Mouse (Mus musculus): ENCODE measurements at regions not wholly inside any gene's neighbourhood (a gene's known extent, or its start where the extent isn't known, plus 50 kb on each side); places are given as distances from the start of the nearest gene placed in this dataset.
"Not testable (repeated sequence)": the region's sequence is repeated elsewhere in the genome, so short reads cannot be mapped to it uniquely, and the experiment has no call there.

DNA sequence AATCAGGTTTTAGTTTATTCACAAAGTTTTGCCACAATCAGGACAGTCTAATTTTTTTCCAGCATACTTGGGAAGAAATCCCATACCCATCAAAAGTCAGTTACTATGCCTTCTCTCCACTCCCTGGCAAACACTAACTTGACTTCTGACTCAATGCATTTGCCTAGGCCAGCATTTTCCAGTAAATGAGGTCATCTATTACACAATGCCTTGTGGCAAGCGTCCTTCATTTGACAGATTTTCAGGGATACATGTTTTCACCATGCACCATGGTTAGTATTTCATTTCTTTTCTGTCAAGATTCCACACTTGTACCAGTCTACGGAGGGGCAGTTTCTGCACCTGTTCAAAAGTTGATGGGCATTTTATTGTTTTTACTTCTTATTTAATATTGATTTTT lies 88.4 kb upstream of the Slc2a12 start:
- intact Hi-C loops (cut with DNase I): not testable (repeated sequence)

DNA sequence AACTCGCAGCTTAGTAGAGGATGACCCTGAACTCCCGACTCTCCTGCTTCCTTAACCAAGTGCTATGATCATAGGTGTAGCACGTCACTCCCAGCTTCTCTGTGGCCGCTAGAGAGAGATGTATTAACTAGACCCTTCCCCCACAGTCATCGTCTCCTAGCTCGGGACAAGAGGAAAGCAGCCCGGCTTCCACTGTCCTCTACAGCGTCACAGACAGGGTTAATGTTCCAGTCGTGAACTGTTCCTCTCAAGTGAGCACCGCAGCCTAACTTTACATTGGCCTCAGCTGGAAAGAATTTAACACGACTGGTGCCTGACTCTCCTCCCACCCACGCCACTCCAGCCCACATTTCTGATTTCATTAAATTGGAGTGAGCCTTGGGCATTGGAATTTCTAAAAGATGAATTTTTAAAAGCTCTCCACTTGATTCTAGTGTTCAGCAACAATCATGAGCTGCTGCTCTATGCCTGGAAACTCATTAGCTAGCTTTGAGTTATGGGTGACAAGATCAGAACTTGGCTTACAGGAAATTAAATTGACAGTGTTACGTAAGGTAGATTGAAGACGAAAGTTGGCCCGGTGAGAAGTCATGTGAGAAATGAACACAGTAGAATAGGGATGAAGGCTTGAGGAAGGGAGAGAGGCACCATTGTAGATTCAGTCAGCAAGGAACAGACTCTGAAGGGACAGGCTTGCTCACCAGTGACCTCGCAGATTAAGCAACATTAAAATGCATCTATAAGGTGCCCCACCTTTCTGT lies 75.4 kb upstream of the Slc2a12 start:
- DNase-seq (ENCODE audit: low spot score); intact Hi-C loops (cut with DNase I): not testable (repeated sequence)

More for the DNA sequence above, 88.4 kb upstream of the Slc2a12 start:
- DNase-seq (ENCODE audit: low spot score): not testable (repeated sequence)

DNA sequence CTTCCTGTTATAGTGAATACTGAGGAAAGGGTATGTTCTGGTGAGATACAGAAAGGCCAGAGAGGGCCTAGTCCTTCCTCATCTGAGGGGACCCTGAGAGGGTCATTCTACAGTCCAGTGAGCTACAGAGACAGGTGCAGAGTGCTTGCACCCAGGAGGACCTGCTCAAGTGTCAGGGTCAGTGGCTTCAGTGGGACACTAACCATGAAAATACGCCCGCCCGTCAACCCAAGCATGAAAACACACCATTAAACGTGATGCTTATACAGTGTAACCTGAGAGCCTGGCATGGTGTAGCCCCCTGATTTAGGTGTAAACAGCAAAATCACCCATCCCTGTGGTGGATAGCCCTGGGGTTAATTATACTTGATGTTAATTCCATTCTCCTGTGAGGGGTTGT lies 70.8 kb upstream of the Slc2a12 start:
- intact Hi-C loops (cut with DNase I); DNase-seq (ENCODE audit: low spot score): not testable (repeated sequence)

DNA sequence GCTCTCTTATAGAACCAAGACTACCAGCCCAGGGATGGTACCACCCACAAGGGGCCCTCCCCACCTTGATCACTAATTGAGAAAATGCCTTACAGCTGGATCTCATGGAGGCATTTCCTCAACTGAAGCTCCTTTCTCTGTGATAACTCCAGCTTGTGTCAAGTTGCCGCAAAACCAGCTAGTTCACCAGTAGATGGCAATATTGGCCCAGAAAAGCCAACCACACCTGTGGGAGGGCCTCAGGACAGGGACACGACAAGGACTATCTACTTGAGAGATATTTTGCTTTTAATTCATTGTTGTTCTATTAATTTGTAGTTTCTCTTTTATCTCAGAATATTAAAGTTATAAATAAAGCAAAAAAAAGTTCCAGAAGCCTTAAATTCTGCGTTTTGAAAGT lies 65.4 kb upstream of the Slc2a12 start:
- not testable (repeated sequence) for DNase-seq (ENCODE audit: low spot score)
- intact Hi-C loops (cut with DNase I): loop anchor here (1.0 to 5.0 kb wide), 5 partner anchors 99 to 542 kb away; no protein-coding TSS in a partner anchor

- DNase-seq (ENCODE audit: low spot score); intact Hi-C loops (cut with DNase I): not testable (repeated sequence)
Measured at GRCm38 (mm10) chr10:22581300-22581699, 63.5 kb upstream of the Slc2a12 start.

- DNase-seq (ENCODE audit: low spot score); intact Hi-C loops (cut with DNase I): not testable (repeated sequence)
Measured at GRCm38 (mm10) chr10:22583306-22583705, 61.5 kb upstream of the Slc2a12 start.

DNA sequence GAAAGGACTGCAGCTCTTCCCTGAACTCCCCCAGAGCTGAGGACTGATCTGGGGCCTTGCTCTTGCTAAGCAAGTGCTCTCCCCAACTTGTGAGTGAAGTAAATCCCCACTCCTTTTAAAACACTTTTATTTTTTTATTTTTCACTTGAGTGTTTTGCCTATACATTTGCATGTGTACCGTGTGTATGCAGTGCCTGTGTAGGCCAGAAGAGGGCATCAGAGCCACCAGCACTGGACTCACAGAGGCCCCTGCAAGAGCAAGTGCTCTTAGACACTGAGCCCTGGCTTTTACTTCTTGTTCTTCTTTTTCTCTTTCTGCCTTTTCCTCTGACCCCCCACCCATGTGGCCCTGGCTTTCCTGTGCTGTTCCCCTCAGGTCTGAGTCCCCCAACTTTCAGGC lies 56.2 kb upstream of the Slc2a12 start:
- intact Hi-C loops (cut with DNase I): not testable (repeated sequence)

GRCm38 (mm10) chr10:22591664-22592063 lies 53.1 kb upstream of the Slc2a12 start:
- intact Hi-C loops (cut with DNase I); DNase-seq (ENCODE audit: low spot score): not testable (repeated sequence)

More for the DNA sequence above, 56.2 kb upstream of the Slc2a12 start:
- DNase-seq (ENCODE audit: low spot score): not testable (repeated sequence)

DNA sequence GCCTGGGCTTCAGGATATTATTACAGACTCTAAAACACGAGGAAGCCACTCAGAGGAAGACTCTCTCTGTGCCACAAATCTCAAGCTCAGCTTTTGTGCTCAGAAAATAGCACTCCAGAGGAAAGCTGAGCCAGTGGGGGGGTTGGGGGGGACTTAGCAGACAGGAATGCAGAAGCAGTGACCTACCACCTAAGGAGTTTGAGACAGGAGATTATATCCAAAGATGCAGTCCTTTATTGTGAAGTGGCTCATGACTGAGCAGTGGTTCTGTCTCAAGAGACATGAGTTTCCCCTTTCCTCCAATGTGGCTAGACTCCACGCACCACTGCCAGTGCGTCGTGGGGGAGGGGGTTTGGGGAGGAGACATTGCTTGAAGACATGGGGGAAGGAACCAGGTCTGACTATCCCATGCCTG lies 52.6 kb upstream of the Slc2a12 start:
- intact Hi-C loops (cut with DNase I); DNase-seq (ENCODE audit: low spot score): not testable (repeated sequence)

GRCm38 (mm10) chr10:22592752-22593151 lies 52.1 kb upstream of the Slc2a12 start:
- DNase-seq (ENCODE audit: low spot score); intact Hi-C loops (cut with DNase I): not testable (repeated sequence)

All from heart, postnatal 25 days (tissue).